Mouse (Mus musculus) adipocyte (in vitro differentiated cells): ENCODE results near the gene Mmd.

Experiments
- DNase-seq: peaks from one replicate; pipeline ENCODE4 v3.0.0-alpha.2; 2016; ENCODE audit warnings: low spot score

The Mmd gene

GRCm38 (mm10) chr11:90249025-90249650 lies at the start of gene Mmd:
Gene Mmd, plus strand, starts transcription at chr11:90249456.
- peak; percentile 96 for DNase-seq

DNA sequence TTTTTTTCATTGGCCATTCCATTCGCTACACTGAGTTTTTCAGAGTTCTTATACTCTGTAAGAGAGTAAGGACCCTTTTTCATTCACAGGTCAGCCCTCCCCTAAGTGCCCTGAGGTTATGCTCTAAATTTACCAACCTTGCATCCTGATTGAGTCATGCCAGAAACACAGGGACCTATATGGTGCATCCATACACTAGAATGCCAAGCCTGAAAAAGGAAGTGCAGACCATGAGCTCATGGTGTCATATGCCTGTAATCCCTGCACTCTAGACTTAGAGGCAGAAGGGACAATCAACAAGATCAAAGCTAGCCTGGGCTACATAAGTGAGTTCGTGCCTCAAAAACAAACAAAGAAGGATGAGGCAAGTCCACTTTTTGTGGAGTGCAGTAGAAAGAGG lies 48.4 kb upstream of the Mmd start:
- DNase-seq: no peak

DNA sequence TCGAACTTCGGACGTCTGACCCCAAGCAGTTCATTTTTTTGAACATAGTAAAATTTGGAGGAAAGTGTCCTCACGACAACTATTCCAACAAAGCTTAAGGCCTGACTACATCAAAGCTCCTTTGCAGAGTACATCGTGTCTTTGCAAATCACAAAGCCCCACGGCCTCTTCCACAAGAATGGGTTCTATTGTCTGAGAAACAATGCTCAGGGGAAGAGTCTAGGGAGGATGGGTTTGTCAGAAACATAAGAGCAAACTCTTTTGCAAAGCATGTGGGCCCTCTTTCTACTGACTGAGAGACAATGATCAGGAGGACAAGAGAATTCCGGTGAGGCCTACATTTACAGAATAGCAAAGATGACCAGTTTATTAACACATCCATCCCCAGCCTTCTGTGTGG lies 35.0 kb upstream of the Mmd start:
- DNase-seq: no peak

DNA sequence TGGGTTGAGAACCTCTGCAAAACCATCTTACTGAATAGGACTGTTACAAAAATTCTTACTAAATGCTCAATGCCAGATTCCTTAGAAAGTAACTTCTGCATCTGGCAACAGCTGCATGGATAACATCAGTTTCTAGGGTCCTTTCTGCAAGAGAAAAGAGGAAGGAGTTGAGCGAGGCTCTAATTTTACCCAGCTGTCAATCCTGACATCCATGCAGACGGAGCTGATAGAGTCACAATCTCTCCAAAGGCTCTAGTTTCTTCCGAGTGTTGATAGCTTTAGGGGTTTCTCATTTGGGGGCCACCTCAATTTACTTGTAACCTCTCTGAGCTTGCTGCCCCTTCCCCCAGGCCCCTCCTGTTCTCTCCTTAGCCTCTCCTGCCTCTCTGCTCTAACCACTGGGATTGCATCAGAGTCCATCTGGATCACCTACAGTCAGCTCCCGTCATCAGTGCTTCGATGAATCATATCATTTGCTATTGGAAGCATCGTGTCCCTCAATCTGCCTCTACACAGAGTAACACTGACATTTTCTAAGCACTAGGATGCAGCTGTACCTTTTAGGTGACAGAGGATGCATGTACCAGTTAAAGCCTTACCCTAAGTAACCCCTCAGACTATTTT lies 29.1 kb upstream of the Mmd start:
- DNase-seq: no peak

- no peak for DNase-seq
Measured at GRCm38 (mm10) chr11:90220750-90221149, 28.5 kb upstream of the Mmd start.

DNA sequence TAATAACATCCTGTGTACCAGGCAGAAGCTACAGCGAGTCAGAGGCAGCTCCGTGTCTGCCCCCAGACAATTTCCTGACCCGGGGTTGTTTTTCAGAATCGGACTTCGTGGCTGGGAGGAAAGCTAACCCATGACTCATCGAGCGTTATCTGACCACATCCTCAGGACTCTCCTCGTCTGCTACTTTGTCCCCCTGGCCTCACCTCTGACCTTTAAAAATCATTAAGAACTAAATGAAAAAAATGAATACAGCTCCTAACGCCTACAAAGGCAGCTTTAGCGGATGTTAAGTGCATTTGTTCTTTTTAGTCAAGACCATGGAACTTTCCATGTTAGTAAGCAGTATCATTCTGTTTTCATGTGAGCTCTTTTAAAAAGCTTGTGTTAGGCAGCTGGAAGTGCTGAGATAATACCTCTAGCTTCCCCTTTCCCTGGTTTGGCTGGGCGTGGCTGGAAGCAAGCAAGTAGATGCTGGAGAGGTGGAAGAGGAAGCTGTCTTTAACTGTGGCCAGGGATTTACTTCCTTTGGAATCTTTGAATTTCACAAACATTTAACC lies 24.3 kb upstream of the Mmd start:
- DNase-seq: no peak

GRCm38 (mm10) chr11:90227000-90227922 lies 22.0 kb upstream of the Mmd start:
- no peak for DNase-seq

GRCm38 (mm10) chr11:90228251-90228949 lies 20.9 kb upstream of the Mmd start:
- DNase-seq: peak; percentile 47

DNA sequence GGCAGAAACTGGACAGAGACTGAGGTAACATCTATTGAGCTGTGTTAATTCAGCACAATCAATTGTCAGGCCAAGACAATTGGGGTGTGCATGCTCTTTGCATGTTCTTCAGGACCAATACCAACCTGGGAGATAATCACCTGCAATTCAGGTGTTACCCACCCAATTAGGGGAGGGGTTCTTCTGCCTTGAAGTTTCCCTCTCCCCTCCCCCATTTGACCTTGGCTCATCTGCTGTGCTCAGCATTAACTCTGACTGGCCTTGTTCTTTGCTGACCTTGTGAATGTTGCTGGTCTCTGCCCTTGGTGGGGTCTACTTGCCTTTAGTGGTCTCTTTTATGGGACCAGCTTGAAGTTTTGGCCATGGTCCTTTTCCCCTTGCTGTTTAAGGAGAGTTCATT lies 19.5 kb upstream of the Mmd start:
- no peak for DNase-seq

DNA sequence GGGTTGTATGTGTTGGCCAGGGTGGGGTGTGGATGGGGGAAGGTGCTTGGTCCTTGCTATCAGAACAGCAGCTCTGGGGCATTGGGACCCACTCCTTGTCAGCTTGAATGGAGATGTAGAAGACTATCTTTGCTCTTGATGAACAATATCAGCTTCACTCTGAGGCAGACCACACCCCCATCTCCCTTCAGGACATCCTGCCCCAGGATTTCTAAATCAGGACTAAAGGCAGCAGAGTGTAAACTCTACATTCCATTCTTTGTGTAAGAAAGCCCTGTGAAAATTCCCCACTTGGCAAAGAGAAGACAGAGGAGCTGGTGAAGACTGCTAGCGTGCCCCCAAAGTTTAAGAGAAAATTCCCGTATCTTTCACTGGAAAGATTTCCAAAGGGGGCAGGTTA lies 18.6 kb upstream of the Mmd start:
- DNase-seq: peak; percentile 50

- DNase-seq: peak; percentile 81
Measured at GRCm38 (mm10) chr11:90231631-90232030, 17.6 kb upstream of the Mmd start.

- DNase-seq: peak; percentile 47
Measured at GRCm38 (mm10) chr11:90232685-90233084, 16.6 kb upstream of the Mmd start.

- DNase-seq: no peak
Measured at GRCm38 (mm10) chr11:90235221-90235620, 14.0 kb upstream of the Mmd start.

- DNase-seq: no peak
Measured at GRCm38 (mm10) chr11:90237616-90238015, 11.6 kb upstream of the Mmd start.

- DNase-seq: no peak
Measured at GRCm38 (mm10) chr11:90238657-90239056, 10.6 kb upstream of the Mmd start.

- DNase-seq: peak; percentile 83
Measured at GRCm38 (mm10) chr11:90240652-90241330, 8.5 kb upstream of the Mmd start.

DNA sequence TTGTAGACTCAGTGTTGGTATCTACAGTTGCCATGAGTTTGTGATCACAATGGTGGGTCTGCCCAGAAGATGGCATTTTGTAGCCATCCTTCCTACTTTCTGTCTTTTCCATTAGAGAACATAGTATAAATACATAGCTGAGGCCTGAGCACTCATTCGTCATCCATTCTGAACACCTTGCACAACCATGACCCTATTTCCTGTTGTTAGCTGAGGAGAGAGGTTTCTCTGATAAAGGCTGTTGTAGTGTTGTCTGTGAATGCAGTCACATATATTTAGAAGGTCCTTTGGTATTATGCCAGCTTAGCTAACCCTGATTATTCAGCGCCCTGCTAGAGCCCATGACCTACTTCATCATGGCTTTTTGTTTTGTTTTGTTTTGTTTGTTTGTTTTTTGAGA lies 7.4 kb upstream of the Mmd start:
- DNase-seq: no peak

- no peak for DNase-seq
Measured at GRCm38 (mm10) chr11:90243300-90243699, 6.0 kb upstream of the Mmd start.

DNA sequence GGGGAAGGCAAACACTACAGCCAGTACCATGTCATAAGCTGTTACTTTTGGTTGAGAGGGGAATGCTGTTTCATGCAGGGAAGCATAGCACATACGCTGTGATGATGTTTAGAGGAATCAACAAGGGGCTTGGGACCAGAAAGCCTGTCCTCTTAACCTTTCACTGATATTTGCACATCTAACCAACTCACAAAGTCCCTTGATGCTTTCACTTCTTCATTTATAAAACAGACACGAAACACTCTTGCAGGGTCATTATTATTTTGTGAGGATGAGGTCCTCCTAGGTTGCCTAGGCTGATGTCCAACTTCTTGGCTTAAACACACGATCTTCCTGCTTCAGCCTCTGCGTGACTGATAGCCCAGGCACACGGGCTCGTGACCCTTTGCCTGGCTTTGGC lies 3.6 kb upstream of the Mmd start:
- DNase-seq: no peak

DNA sequence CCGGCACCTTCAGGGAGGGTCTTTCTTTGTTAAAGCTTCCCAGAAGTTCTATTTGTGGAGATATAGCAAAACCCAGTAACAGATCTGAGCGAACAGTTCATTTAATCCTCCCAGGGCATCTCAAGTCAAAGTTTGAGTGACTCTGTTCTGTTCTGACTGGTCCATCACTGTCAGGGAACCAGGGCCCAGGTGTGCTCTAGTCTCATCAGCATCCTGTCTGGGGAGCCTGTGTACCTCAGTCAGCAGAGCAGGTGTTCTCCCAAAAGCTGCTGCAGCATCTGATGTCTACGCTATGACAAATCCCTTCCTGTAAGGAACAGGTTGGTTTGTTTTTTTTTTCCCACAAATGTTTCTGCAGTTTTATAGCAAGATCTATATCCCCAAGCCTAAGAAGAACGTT lies 2.6 kb upstream of the Mmd start:
- no peak for DNase-seq

DNA sequence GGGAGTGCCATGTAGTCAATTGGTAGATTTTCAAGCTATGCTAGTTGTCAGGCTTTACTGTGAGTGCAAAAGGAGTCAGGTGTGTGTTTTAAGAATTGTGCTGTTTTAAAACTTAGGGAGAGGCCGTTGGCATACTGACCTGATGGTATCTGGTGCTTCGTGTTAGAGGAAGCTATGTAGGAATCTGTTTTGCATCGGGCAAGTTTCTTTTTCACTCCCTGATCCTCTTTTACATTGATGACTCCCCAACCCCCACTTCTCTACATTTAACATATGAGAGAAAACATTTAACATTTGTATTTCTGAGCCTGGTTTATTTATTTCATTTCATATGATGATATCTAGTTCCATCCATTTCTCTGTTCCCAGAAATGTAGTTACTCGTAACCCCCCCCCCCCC lies 1.5 kb upstream of the Mmd start:
- no peak for DNase-seq
